Mouse (Mus musculus) embryo, embryonic 11.5 days (tissue): ENCODE data around the gene Kat6b.
A peak's percentile ranks its signal among the peaks of the same experiment; 100 is the strongest.

ENCODE experiments used
- DNase-seq: peaks from one replicate; pipeline ENCODE4 v3.0.0-alpha.2; 2012; ENCODE audit warnings: low read depth, low spot score

Kat6b gene

DNA sequence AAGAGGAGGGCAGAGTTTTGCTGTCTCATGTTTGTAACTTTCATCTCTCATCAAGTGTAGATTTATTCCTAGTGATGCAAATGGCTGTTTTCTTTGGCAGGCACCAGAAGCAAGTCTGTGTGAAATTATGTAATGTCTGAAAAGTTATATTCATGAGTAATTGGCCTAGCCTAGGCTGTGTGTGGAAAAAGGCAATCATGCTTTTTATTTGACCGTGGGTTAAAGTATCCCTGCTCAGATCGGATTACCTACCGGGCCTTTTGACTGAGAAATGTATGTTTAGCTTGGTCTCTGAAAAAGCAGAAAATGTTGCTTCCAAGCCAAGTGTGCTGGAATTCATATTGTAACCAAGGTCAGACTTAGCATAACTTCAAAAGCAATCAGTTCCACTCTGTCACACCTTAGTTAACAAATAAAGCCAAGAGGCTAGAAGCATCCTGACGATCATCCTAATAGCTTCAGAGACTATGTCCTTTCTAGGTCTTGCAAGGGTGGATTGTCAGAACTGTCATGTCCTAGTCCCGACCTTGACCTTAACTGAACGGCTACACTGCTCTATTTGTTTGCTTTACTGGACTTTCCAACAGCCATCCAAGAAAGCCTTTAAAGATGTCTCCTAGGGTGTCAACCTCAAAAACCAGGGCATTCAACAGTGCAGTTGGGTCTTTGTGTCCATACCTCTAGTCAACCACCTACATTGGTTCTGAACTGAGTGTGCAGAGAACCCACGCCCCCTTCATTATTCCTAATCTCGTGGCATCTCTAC, 111.9 kb downstream of the Kat6b start:
- DNase-seq, result no peak

DNA sequence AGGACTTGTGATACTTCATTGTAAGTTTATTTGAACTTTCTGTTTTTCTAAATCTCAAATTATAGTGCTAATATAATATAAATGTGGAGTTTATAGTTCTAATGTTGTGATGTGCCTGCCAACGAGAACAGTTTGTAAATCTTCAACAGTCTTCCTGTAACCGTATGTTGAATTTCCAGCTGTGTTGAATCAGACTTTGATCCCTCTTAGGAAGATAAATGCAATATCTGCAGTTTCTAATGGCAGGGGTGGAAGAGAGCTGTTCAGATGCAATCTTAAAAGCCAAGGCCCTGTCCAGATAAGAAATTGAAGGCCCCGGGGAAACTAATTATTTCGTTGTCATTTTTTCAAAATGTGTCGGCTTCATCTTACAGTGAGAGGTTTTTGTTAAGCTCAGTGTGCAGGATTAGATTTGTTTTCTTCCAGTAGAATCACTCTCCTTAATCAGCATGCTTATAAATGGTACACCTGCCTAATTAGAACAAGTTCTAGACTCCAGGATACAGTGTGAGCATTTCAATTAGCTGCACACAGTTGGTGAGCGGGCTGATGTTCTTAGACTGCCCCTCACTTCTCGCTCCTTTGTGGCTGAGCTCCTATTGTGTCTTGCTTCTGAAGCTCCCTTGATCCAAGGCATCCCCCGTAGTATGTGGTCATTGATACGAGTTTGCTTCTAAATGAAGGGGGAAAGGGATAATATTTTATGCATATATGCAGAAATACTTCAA, 118.4 kb downstream of the Kat6b start:
- no peak for DNase-seq

DNA sequence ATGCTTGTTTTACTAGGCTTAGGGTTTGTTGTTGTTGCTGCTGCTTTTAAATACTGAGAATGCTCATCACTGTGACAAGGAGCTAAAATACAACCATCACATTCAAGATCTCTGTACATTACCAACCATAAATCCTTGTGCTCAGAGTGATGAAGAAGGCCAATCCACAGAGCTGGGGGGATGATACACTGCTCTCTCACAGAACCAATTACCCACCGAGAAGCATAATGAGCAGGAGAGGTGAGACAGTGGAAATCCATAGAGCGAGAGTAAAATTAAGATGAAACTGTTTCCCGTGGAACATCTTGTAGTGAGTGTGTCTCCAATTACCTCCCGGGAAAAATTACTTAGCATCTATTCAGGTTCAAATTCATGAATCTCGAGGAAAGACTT, 118.9 kb downstream of the Kat6b start:
- DNase-seq, result no peak

DNA sequence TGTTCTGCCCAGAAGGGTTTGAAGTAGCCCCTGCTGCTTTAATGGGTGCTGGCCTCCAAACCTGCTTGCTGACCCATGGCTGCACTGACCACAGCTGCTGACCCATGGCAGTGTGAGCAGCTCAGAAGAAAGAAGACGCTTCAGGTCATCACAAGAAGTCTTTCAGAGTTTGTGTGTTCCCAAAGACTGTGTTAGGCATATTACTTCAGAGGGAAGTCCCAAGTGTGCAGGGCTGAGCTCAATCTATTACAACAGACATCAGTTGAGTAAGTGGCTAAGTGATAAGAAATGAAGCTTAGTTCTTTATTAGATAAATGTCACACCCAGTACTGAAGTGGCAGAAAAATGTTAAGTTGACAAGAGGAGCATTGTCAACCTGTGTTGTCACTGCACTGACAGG, 119.4 kb downstream of the Kat6b start:
- no peak for DNase-seq

DNA sequence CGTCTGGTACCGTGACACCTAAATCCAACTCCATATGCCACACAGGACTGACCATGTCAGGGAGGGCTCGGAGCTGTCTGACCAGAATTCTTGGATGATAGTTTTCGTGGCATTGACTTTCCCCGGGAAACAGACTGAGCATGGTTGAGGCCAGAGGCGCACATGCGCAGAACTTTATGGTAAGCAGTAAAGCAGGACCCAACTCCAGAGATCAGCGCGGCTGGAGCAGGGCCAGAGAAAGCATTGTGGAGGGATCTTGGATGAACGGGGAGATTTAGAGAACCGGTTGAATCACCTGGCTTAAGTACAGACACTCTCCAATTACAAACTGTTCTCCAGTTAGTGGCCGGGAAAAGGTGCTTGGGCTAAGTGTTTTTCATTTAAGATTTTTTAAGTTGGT, 120.9 kb downstream of the Kat6b start:
- no peak for DNase-seq

DNA sequence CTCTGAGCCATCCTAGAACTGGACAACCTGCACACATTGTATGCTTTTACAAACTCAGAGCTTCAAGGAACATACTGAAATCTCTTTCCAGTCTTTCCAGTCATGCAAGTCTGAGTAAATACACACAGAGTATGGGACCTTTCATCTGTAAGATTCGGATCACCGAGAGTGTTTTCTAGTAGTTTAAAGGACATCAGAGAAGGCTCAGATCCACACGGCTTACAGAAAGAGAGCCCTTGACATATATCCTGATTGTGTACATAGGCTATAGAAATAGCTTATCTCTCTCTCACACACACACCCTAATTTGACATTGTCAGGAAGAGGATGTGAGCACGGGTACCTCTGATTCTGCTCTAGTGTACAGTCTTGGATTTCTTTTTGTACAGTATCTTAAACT, 121.7 kb downstream of the Kat6b start:
- no peak for DNase-seq

DNA sequence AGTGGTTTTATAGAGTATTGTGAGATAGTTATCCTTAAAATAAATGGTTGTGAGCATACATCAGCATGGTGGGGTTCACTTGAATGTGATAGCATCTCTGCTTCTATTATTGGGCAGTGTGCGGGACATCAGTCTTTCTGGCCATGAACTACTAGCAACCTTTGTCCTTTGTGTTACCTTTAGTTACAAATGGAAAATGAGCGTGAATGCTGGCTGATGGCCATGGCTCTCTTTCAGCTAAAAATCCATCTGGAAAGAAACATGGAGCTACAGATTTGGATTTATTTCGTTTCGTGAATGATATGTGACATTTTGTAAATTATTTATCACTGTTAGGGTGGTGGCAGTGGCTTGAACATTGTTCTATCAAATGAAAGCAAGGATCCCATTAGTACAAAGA, 126.5 kb downstream of the Kat6b start:
- DNase-seq, result no peak

DNA sequence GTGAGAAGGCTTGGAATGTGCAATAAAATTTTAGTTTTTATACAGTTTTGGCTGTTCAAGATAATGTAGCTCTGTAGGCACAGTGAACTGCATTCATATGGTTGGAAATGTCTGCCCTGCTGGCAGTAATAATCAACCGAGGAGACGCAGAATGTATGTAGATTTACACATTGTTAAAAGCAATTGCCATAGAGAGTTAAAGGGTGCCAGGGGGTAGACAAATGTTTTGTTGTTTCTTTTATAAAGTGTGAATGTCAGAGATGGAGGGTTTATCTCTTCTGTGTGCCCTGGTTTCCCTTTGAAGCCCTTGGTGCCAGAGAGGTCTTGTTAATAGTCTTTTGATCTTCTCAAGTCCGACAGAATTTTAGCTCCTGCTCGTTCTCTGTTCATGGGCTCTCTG, 127.7 kb downstream of the Kat6b start:
- DNase-seq, result no peak

DNA sequence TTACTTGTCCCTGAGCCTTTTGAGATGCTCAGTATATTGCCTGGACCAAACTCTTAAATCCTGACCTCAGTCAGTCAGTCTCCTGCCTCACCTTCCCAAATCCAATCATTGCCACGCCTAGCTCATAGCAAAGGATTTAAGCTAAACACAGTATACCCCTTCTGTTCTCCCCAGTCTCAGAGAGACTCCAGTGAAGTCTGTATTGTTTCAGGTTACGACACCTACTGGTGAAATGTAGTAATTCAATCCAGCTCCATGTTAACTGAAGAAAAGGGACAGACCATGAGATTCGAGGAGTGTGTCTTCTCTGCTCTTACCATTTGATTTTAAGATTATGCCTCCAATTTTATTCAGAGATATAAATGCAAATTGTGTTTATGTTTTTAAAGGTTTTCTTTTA, 129.0 kb downstream of the Kat6b start:
- DNase-seq, result peak; percentile 41

DNA sequence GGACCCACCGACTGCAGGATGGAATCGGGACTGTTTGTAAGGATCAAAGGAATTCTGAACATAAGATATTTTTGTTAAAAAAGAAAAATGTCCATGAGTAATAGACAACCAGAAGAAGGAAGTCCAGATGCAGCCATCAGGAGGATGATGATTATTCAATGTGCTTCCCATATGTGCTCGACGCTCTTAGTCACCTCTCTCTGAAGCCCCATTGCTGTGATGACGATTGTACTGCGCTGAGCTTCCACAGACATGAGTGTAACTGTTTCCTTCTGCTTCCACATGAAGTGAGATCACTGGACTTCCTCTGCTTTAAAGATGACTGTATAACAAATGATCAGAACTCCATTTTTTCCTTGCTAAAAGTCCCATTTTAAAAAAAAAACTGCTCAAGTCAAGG, 131.8 kb downstream of the Kat6b start:
- DNase-seq, result no peak

DNA sequence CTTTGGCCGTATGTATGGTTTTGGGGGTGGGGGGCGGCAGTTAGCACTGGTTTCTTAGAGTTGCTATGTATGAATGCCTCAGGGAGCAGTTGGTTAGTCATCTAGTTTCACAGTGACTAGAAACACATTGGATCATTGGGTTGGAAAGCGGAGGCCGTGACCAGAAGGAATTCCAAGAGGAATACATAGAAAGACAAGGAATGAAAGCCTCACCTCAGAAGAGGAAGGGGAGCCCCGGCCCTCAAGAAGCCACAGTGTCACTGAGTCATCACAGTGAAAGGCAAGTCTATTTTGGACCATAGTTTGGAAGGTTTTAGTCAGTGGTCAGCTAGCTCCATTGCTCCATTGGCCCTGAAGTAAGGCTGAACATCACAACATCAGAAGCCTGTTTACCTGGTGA, 132.9 kb downstream of the Kat6b start:
- no peak for DNase-seq

DNA sequence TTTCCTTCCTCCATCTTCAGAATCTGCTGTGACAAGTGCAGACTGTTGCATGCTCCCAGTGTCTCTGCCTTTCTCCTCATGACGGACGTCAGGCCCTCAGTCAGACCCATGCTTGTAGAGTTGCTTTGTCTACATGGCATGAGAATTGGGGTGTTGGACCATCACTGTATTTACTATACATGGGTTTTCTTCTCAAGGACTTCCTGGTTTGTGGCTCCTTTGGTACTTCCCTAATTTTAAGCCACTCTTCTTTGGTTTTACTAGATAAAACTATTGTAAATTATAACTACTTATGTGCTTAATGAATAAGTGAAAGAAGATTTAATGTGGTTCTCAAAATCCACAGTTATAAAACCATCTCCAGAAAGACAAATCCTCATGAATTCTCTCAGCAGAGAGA, 134.6 kb downstream of the Kat6b start:
- no peak for DNase-seq

DNA sequence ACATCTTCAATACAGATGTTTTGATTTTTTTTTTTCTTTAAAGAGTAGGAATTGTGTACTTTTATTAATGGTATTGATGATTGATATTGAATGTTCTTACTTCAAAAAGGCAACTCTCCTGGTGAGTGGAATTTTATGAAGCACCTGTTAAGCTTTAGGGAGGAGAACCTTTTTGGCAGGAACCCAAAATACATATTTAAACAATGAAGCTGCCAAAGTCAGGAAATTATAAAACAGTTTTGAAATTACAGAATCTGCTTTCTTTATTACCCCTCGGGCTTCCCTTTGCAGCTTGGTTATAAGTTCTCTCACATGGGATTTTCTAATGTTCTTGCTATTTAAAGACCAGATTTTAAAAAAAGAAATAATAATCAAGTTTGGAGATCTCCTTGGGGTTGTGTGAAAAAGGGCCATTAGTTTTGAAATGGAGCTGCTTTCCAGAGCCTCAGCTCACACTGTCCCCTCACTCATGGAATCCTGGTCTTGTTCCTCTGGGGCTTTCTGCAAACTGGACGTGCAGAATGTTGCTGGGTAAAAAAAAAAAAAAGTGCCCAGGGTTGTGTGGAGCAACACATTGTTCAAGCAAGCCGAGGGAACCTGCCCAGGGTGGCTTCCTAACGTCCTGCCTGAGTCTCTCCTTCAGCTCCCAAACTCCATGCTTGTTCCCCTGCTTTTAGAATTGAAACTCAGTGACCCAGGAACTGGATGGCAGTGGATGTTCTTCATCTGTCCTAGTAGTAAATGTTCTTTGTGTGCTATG, 136.2 kb downstream of the Kat6b start:
- no peak for DNase-seq

DNA sequence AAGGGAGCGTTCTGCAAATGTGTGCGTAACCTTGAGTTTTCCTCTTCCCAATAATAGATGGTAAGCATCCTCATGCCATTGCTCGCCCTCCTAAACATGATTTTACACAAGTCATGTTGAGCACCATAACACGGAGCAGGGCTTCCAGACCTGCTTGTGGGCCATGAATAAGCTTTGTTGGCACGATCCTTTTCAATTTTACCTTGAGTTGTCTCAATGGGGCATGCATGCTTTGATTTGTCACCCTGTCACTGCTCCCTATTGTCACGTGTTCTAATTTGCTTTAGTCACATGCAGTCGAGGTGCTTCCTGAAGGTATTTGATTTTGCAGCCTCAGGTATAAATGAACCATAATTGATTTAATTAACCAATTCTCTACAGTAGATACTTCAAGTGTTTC, 138.7 kb downstream of the Kat6b start:
- DNase-seq, result no peak

DNA sequence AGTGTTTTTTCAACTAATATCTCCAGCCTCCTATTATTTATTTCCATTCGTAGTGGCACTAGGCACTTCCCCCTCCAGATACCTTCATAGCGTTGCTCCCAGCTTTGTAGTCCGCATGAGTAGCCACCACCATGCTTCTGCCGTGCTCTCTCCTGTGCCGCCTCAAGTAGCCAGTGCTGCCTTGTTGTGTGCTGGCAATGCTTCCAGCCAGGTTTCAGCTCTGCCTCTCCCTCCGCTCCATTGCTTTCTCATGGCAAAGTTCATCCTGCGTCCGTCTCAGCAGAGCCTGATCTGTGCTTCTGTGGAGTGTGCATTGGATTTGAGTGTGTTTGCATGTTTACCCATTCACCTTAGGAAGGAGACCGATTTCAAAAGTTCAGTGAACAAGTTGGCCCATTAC, 144.7 kb downstream of the Kat6b start:
- DNase-seq, result no peak

DNA sequence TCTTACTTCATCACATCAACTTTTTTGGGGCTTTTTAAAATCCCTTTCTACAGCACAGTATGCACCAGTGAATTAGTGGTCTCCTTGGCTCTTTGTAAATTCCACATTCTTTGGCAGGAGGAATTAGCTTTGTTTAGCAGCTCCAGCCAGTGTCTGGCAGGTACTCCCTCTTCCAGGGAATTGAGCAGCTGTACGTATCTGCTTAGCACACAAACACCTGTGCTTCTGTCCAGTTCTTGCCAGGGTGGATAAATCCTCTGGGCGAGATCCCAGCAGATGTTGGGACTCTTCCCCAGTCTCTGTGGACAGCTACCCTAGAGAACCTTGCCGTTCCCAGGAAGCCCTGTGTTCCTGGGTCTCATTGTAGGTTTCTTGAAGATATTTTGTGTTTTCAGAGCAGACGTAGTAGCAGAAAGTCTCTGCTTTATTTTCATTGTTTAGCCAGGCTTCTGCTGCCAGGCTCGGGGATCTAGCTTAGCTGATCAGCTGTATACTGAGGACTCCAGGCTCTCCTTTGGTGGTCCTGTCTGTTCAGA, 150.5 kb downstream of the Kat6b start:
- DNase-seq, result no peak

DNA sequence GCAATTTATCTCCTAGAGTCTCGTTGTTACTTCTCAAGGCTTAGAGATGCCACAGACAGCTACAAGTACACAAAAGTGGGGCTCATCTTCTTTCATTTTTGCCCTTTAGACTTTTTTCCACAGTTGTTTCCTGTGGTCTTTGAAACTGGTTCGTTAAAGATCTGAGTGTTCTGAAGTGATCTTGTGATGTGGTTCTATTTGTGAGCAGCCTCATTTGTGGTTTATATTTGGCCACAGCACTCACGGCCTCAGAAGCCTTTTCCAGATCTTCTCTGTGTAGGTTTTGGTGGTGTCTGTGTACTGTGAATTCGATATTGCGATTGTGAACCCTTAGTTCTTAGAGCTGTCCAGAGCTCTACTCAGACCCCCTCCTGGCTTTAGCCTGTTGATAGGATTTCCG, 155.3 kb downstream of the Kat6b start:
- no peak for DNase-seq

DNA sequence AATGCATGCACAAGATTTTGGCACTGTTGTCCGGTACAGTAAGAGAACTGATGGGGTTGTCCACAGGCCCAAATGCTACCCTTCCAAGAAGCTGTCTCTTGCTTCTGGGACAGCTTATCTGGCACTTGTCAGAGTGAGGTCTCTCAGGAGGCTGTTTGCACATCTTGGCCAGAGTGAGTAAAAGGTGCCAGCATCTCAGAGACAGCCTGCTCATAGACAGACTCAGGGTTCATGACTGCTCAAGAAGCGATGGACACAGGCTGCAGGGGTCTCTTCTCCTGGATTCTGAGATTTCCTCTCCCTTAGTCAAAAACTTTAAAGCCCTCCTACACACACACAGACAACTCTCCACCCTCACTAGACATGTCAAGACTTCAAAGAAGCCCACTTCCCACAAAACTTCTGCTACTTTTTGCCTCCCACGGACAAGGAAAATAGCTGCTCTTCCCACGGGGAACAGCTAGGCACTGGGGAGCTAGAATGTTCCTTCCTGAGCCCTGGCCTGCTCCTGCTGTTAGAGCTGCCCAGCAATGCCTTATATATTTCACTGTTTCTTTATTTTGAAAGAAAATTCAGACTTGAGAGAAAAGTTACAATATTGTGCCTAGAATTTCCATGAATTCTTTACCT, 159.7 kb downstream of the Kat6b start:
- no peak for DNase-seq

DNA sequence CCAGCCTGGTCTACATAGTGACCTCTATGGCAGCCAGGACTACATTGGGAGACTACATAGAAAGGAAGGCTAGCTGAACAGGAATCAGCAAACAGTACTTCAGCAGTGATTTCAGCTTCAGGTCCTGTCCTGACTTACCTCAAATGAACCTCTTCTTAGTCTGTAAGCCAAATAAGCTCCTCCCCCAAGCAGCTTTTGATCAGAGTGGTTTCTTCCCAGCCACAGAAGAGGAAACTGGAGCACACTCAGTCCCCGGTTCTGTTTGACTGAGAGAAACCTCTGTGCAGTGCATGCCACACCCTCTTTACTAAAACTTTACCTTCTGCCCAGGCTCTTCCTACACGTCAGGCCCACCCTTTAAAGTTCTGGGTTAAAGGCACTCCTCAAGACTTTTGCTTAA, 172.6 kb downstream of the Kat6b start:
- DNase-seq, result no peak

DNA sequence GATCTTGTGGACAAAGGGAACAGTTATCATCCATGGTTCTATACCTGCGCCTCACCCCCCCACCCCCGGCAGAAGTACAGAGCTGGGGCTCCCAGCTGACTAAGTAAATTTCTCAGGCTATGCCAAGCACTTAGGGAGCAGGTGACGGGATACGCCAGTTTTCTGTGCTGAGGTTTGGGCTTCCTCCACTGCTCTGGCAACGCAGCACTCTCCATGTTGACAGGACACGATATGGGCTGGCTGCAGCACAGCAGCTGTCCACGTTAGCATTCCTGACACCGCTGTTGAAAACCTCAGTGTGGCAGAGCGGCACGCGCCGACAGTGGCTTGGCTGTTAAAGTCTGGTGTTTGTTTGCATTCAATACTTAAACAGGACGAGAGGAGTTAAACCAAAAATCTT, 177.9 kb downstream of the Kat6b start:
- no peak for DNase-seq

DNA sequence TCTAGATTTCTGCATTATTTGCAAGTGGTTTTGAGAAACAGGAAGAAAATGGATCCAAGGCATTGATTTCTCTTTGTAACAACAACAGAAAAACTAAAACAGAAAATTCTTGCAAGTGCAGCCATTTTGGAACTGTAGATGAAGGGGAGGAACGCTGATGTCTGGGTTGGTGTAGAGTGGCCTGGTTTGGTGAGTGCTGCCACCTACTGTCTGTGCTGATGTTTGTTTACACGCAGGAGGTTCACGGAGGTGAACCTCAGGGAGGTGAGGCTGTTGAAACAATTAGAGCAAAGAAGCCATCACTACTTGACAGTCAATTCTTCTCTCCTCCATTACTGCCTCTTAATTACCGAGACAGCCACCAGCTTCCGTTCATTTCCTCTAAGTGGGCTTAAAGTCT, 178.4 kb downstream of the Kat6b start:
- DNase-seq, result peak; percentile 44
